Mouse (Mus musculus) kidney, embryonic 16.5 days (tissue): ENCODE data around the gene Cdkn2aipnl. TPM values are rescaled to one million over a fixed set of nuclear protein-coding genes. Genes with fewer than 3 reads are reported as not detected.
A peak's percentile ranks its signal among the peaks of the same experiment; 100 is the strongest.

Experiments
- ATAC-seq: fragments of 200-750 bp; cut with Nextera tagmentation; 2 replicates; pipeline ENCODE4 v1.8.0; 2017; ENCODE audit warnings: moderate TSS enrichment; ENCODE audit not compliant: low FRiP score, low TSS enrichment
- H3K27ac ChIP-seq: fragments of 300-500 bp; sonication (generic); 2 replicates; pipeline ENCODE4 v1.5.1; 2014; ENCODE audit warnings: low read length
- H3K27me3 ChIP-seq: fragments of 300-500 bp; sonication (generic); 2 replicates; pipeline ENCODE4 v1.6.1; 2014; ENCODE audit warnings: low read length, control low read depth, mixed read lengths; ENCODE audit not compliant: insufficient read depth
- H3K36me3 ChIP-seq: fragments of 300-500 bp; sonication (generic); 2 replicates; pipeline ENCODE4 v1.6.1; 2014; ENCODE audit warnings: low read length, control low read depth, mixed read lengths; ENCODE audit not compliant: insufficient read depth
- H3K4me1 ChIP-seq: fragments of 300-500 bp; sonication (generic); 2 replicates; pipeline ENCODE4 v1.6.1; 2014; ENCODE audit warnings: low read length, control low read depth, mixed read lengths; ENCODE audit not compliant: insufficient read depth
- H3K4me2 ChIP-seq: fragments of 300-500 bp; sonication (generic); replicated peaks from 2 replicates; pipeline ENCODE4 v1.6.1; 2014; ENCODE audit warnings: low read depth, low read length
- H3K4me3 ChIP-seq: fragments of 300-500 bp; sonication (generic); 2 replicates; pipeline ENCODE4 v1.5.1; 2014; ENCODE audit warnings: mild to moderate bottlenecking, low read length
- H3K9ac ChIP-seq: fragments of 300-500 bp; sonication (generic); replicated peaks from 2 replicates; pipeline ENCODE4 v1.6.1; 2014; ENCODE audit warnings: low read length
- H3K9me3 ChIP-seq: fragments of 300-500 bp; sonication (generic); 2 replicates; pipeline ENCODE4 v1.6.1; 2016; ENCODE audit warnings: low read length, control low read depth
- WGBS: fragments of 180-500 bp; shearing (Covaris S2); extraction: QIAGEN DNeasy Blood & Tissue Kit; methylation state at CpG from one replicate; pipeline ENCODE4 v1.1.7; 2014; 5-methylcytosine and 5-hydroxymethylcytosine counted together
- polyA plus RNA-seq: library from polyadenylated mRNA; unstranded; fragments of >200 nt; fragmentation: Nextera tagmentation; extraction: Ambion mirVana; gene quantifications from 2 replicates; pipeline ENCODE4 v1.2.1, GENCODE M21; 2015

Gene Cdkn2aipnl
- polyA plus RNA-seq, 1 experiment from 2014 or later, result 99.8 TPM

DNA sequence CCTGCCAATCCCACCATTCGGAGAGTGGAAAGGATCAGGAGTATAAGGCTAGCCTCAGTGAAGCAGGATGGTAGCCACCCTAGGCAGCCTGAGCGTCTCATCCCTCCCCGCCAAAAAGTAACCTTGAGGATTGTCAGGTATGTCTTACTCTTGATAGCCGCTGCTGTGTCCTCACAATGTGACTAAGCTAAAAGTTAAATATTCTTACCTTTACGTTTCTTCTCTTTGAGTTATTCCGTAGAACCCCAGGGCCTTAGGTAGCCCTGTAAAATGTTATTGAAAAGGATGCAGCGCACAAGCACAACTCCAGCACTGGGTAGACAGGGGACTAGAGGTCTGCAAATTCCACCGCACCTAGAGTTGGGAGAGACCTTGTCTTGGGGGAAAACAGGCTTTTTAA, 34.4 kb downstream of the Cdkn2aipnl start:
- H3K4me2 ChIP-seq, result no peak overlapping the region
- H3K4me3 ChIP-seq, result no peak overlapping the region
- no peak for ATAC-seq
- no peak overlapping the region; the same call in 1 of the 2 replicates for H3K9ac ChIP-seq
- WGBS, result 94% methylated on average over 8 of the region's 8 CpGs
- H3K36me3 ChIP-seq, result peaks cover 8% of the 10 kb centered on the region
- H3K27me3 ChIP-seq, result no peaks in the 10 kb centered on the region
- no peak overlapping the region for H3K27ac ChIP-seq
- no peaks in the 10 kb centered on the region for H3K9me3 ChIP-seq
- peaks cover 42% of the 10 kb centered on the region for H3K4me1 ChIP-seq

DNA sequence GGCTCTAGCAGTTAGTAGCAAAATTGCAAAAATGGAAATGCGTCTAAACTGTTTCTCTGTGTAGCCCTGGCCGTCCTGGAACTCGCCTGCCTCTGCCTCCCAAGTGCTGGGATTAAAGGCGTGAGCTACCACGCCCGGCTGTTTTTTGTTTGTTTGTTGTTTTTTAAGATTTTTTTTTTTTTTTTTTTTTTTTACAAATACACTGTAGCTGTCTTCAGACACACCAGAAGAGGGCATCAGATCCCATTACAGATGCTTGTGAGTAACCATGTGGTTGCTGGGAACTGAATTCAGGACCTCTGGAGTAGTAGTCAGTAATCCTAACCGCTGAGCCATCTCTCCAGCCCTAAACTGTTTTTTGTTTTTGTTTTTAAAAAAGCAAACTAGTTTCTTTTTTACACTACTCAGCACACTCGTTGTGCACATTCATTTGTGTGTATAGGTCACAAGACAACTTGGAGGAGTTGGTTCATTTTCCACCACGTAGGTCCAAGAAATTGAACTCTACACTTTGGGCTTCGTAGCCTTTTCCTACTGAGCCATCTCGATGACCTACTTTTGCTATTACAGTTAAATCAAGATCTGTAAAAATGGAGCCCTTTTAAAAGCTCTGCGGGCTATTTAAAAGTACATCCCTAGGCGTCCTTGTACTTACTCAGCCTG, 35.5 kb downstream of the Cdkn2aipnl start:
- Histone ChIP-seq H3K4me2 (peak overlapping the region; percentile 68), H3K36me3 (no peaks in the 10 kb centered on the region), H3K4me3 (peak overlapping the region; percentile 86), H3K9ac (peak overlapping the region; percentile 89), H3K4me1 (peaks cover 37% of the 10 kb centered on the region), H3K9me3 (no peaks in the 10 kb centered on the region), H3K27ac (peak overlapping the region; percentile 96), H3K27me3 (no peaks in the 10 kb centered on the region)
- WGBS, result 76% methylated on average over 13 of the region's 13 CpGs
- ATAC-seq, result no peak

DNA sequence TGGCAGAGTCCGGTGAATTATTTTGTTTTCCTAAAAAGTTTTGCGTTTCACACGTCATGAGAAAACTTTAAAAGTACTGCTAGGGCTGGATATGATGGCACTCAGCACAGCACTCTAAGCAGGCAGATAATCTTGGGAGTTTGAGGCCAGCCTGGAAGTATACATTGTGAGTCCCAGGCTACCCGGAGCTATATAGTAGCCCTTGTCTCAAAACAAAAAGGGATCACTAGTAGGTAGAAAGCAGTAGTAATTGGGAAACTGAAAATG, 36.0 kb downstream of the Cdkn2aipnl start:
- no peaks in the 10 kb centered on the region for H3K36me3 ChIP-seq
- H3K4me1 ChIP-seq, result peaks cover 32% of the 10 kb centered on the region
- H3K27ac ChIP-seq, result peak overlapping the region; percentile 96
- no peaks in the 10 kb centered on the region for H3K9me3 ChIP-seq
- ATAC-seq, result no peak
- peak overlapping the region; percentile 86 for H3K4me3 ChIP-seq
- H3K9ac ChIP-seq, result peak overlapping the region; percentile 89
- WGBS, result 15% methylated on average over 4 of the region's 4 CpGs
- H3K4me2 ChIP-seq, result peak overlapping the region; percentile 68
- H3K27me3 ChIP-seq, result no peaks in the 10 kb centered on the region

DNA sequence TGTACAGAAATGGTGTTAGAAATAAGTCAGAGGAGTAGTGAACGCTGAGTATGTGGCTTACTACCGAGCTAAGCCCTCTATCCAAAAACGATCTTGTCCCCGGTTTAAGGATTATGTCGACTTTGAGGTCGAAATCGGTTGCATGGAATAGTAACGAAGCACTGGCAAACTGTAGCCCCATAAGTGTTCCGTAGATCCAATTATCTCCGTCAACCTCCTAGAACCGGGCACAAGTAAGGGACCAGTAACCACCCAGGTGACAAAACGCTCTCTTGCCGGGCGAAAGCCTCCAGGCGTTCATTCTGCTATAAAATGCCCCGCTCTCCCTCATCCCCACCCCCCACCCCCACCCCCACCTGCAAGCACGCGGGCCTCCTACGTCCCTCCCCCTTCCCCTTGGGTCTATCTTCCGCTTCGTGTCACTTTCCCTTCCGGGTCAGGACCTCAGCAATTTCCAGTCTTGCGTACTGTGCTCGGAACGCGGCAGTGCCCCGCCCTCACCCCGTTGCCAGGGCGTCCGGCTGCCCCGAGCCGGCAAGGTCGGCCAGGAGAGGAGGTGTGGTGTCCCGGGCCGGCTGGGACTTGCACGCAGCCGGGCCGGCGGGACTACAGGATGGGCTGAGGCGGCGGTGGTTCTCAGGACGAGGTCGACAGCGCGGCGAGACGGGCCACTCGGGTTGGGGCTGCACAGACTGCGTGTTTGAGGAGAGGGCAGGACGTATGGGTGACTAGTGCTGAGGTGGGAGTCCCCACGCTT, 36.5 kb downstream of the Cdkn2aipnl start, which contains the start of gene Cdkl3:
TSS of gene Cdkl3 (plus strand) at position 450 of the 757 bp plus-strand sequence.
- ATAC-seq, result peak; percentile 92
- under 1% methylated on average over 51 of the region's 51 CpGs for WGBS
- H3K4me1 ChIP-seq, result peaks cover 27% of the 10 kb centered on the region

DNA sequence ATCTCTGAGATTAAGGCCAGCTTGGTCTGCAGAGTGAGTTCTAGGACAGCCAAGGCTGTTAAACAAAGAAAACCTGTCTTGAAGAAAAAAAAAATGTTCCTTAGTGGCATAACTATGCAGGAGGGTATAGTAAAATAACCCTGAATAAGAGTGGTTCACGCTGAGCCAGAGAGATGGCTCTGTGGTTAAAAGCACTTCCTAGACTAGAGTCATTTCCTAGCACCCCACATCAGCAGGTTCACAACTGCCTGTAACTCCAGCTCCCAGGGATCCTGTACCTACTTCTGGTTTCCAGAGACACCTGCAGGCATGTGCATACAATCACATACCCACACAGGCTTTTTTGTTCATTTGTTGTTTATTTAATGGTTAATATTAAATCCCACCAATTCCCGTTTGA, 38.1 kb downstream of the Cdkn2aipnl start:
- Histone ChIP-seq H3K4me2 (no peak overlapping the region), H3K27ac (no peak overlapping the region), H3K9ac (0 out of 2 replicates have a peak overlapping the region, but pooled peaks have one; percentile 6), H3K9me3 (no peaks in the 10 kb centered on the region), H3K4me1 (peaks cover 23% of the 10 kb centered on the region), H3K4me3 (no peak overlapping the region), H3K36me3 (peaks cover 3% of the 10 kb centered on the region; the same call in 1 of the 2 replicates), H3K27me3 (no peaks in the 10 kb centered on the region)
- ATAC-seq, result no peak
- 50% methylated on average over 2 of the region's 2 CpGs for WGBS

More for the DNA sequence above, 36.5 kb downstream of the Cdkn2aipnl start, which contains the start of gene Cdkl3:
- H3K4me3 ChIP-seq, result peak within 1 kb of the TSS; percentile 86
- peak within 1 kb of the TSS; percentile 96 for H3K27ac ChIP-seq
- H3K27me3 ChIP-seq, result no peaks in the 10 kb centered on the region
- no peaks in the 10 kb centered on the region for H3K9me3 ChIP-seq
- H3K9ac ChIP-seq, result peak within 1 kb of the TSS; percentile 89
- H3K4me2 ChIP-seq, result peak within 1 kb of the TSS; percentile 68
- H3K36me3 ChIP-seq, result peaks cover 1% of the 10 kb centered on the region; the same call in 1 of the 2 replicates

DNA sequence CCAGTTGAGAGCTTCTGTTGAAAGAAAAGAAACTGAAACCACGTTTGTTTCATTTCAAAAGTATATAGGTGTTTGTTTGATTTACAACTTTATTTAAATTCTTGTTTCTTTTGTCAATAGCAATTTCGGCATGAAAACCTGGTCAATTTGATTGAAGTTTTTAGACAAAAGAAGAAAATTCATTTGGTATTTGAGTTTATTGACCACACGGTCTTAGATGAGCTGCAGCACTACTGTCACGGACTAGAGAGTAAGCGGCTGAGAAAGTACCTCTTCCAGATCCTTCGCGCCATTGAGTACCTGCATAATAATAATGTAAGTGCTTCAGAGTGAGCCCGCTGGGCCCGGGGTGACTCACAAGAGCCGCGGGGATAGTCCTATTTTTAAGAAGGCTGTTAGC, 43.5 kb downstream of the Cdkn2aipnl start:
- H3K4me2 ChIP-seq, result no peak overlapping the region
- no peak for ATAC-seq
- peaks cover under 1% of the 10 kb centered on the region; the same call in 1 of the 2 replicates for H3K4me1 ChIP-seq
- H3K27me3 ChIP-seq, result no peaks in the 10 kb centered on the region
- H3K36me3 ChIP-seq, result peaks cover 3% of the 10 kb centered on the region; the same call in 1 of the 2 replicates
- no peaks in the 10 kb centered on the region for H3K9me3 ChIP-seq
- H3K4me3 ChIP-seq, result no peak overlapping the region
- 91% methylated on average over 11 of the region's 11 CpGs for WGBS
- H3K9ac ChIP-seq, result no peak overlapping the region
- H3K27ac ChIP-seq, result no peak overlapping the region

DNA sequence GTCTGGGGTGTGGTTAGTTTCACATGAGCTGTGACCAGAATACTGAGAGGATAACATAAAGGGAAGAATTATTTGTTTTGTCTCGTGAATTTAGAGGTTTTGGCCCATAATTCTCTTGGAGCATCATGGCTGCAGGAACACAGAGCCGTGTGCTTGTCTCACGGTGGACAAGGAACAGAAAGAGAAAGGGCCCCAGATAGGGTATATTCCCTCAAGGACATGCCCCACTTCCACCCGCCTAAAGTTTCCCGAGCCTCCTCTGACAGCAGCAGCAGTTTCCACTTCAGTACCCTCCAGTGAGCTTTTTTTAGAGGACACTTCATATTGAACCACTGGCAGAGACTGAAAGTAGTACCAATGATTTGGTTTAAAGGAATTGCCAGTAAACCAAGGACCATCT, 44.1 kb downstream of the Cdkn2aipnl start:
- H3K9ac ChIP-seq, result no peak overlapping the region
- H3K9me3 ChIP-seq, result no peaks in the 10 kb centered on the region
- H3K36me3 ChIP-seq, result peaks cover 3% of the 10 kb centered on the region; the same call in 1 of the 2 replicates
- no peak overlapping the region for H3K4me3 ChIP-seq
- WGBS, result 56% methylated on average over 5 of the region's 5 CpGs
- ATAC-seq, result no peak
- H3K4me1 ChIP-seq, result no peaks in the 10 kb centered on the region
- no peak overlapping the region for H3K4me2 ChIP-seq
- H3K27ac ChIP-seq, result no peak overlapping the region
- no peaks in the 10 kb centered on the region for H3K27me3 ChIP-seq

DNA sequence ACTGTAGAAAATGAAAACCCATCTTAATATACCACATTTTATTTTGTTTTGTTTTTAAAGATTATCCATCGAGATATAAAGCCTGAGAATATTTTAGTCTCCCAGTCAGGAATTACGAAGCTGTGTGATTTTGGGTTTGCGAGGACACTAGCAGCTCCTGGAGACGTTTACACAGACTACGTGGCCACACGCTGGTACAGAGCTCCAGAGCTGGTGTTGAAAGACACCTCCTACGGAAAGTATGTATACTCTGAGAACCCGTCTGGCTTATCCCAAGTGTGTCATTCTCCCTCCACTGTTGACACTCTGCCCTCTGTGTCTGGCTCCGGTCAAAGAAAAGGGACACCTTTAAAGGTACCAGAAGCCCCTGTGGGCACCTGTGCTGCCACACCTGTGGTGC, 50.8 kb downstream of the Cdkn2aipnl start:
- 77% methylated on average over 9 of the region's 9 CpGs for WGBS
- Histone ChIP-seq H3K36me3 (no peaks in the 10 kb centered on the region), H3K4me2 (no peak overlapping the region), H3K27me3 (no peaks in the 10 kb centered on the region), H3K4me3 (no peak overlapping the region), H3K9me3 (no peaks in the 10 kb centered on the region), H3K27ac (no peak overlapping the region), H3K9ac (no peak overlapping the region), H3K4me1 (no peaks in the 10 kb centered on the region)
- no peak for ATAC-seq
